Mouse (Mus musculus) layer of hippocampus, adult 9-11 months (tissue): ENCODE data around the gene Eif2s1.

ENCODE experiments used
- DNase-seq: peaks from one replicate; pipeline ENCODE4 v3.0.0; 2022

The Eif2s1 gene

DNA sequence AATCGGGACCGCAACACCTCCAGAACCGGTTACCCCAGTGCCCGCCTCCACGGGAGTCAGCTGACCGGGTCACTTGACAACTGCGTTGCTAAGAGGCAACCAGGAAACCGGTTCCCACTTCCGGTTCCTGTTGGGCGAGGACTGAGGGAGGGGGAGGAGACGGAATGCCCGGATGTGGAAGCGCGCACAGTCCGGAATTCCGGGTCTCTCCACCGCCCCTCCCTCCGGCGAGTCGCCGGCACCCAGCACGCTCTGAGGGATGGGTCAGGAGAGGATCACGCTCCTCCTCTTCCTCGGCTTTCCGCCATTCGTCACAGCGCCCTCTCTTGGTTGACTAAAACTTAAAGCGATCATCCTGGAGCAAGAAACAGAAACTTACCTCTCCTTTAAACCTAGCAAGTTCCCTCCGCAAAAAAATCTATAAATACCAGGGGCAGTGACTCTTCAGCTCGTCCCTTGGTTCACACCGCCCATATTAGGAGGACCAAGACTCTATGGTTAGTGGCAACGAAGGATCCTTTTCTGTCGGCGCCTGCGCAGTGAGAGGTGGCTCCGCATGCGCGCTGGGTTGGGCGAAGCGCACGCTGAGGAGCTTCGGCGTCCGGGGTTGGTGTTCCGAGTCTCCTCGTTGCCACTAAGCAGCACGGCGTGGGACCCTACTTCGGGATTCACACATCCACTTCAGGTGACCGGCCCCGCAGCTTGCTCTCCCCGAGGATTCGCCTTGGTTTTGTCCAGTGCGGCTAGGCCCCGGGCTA is at the start of gene Eif2s1, which contains the start of gene Atp6v1d:
Eif2s1 (plus strand) TSS at position 324 of the 758 bp plus-strand sequence.
Atp6v1d (minus strand) TSS at position 143 of the 758 bp plus-strand sequence.
- peak; percentile 99 for DNase-seq

- DNase-seq = peak; percentile 9
Measured at GRCm38 (mm10) chr12:78814437-78814836, 47.2 kb upstream of the Eif2s1 start.

DNA sequence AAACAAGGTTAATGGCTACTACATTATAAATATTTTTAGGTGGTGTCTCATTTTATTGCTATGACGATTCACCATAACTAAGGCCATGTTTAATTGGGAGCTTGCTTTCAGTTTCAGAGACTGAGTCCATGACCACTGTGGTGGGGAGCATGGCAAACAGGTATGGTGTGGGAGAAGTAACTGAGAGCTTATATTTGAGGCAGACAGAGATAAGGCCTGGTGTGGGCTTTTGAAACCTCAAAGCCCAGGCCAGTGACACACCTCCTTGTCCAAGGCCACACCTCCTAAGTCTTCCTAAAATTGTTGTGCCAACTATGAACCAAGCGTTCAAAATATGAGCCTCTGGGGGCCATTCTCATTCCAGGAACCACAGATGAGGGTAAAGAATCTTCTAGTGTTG is 27.1 kb upstream of the Eif2s1 start:
- DNase-seq = no peak

DNA sequence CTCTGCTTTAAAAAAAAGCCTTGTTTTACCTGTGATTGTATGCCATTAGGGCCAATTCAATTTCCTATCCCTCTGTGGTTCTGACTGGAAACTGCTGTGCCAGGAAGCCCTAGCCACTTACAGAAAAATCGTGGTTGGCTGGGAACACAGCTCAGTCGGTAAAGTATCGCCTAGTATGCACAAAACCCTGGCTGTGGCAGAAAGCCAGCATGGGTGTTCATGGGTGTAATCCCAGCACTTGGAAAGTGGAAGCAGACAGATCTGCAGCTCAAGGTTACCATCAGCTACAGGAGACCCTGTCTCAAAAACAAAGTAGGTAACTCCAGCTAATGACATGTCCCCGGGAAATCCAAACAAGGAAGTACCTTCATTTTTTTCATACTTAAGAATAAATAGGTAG is 21.7 kb upstream of the Eif2s1 start:
- no peak for DNase-seq

DNA sequence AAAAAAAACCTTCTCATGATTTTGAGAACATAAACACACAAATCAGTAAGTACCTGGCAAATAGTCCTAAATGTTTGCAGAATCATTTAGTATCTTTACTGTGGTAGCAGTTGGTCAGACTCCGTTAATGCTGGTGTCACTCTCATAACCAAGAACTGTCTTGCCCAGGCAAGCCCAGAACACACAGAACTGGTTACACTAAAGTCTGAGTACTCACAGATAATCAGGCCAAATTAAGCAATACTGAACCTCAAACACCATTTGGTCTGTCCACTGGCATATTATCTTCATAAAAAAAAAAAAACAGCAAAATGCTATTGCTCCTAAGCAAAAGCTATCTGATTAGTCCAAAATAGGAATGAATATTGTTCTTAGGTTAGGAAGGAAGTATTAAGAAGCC is 19.2 kb upstream of the Eif2s1 start:
- DNase-seq = no peak

GRCm38 (mm10) chr12:78848246-78848645 is 13.4 kb upstream of the Eif2s1 start:
- no peak for DNase-seq

DNA sequence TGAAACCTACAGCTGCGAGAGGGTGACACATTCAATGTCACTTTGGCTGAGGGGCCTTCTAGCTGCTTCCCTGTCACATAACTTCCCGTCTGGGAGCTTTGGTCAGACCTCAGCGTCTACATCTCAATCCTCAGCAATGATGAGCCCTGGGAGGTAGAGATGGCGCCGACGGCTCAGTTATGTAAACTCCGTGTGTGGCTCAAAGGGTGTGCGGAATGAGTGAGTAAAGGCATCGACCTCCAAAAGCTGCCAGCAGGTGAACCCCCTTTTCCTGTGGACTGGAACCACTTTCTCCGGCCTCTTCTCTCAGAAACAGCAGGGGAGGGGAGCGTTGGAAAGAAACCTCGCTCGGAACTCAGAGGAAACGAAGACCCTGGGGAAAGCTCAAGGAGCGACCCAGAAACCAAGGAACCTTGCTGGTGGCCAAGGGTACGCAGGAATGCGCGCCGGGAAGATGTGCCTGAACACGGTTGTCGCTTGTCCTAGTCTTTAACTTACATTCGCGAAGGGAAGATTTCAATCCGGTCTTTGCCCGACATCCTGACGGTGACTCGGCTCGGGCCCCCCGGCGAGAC is 611 bp upstream of the Eif2s1 start:
- no peak for DNase-seq

DNA sequence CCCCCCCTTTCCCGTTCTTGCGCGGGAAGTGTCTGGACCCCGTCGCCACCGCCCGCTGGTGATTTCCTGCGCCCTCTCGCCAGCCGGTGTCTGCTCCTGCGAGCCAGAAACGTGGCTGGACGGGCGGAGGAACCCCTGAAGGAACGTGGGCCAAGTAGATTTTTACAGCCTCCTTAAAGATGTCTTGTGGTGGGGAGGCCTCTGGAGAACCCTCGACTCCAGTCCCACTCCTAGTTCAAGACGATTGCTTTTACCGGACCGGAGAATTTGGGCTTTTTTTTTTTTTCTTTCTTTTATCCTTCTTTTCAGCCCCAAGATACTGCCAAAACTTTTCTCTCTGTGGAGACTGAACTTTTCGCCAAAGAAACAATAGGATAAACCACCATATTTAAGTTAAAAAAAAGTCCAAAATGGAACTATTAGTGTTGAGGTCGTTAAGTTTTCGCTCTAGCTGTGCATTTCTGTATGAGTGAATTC is 673 bp downstream of the Eif2s1 start:
- DNase-seq = no peak

DNA sequence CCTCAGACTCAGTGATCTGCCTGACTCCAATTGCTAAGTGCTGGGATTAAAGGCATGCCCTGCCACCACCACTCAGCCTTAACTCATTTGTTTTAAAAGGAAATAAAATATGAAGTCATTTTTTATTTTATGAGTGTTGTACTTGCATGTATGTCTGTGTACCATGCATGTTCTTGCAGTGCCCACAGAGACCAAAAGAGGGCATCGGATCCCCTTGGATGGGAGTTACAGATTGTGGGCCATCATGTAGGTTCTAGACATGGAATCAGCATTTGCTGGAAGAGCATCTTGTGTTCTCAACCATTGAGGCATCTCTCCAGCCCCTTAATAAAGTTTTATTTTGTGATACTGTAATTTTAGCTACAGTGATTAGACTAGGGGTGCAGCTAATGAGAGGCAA is 3.8 kb downstream of the Eif2s1 start:
- DNase-seq = no peak

- DNase-seq = no peak
Measured at GRCm38 (mm10) chr12:78868115-78868514, 6.5 kb downstream of the Eif2s1 start.

GRCm38 (mm10) chr12:78874581-78874980 is 13.0 kb downstream of the Eif2s1 start:
- DNase-seq = no peak

- no peak for DNase-seq
Measured at GRCm38 (mm10) chr12:78890062-78890461, 28.4 kb downstream of the Eif2s1 start.

GRCm38 (mm10) chr12:78891149-78891548 is 29.5 kb downstream of the Eif2s1 start:
- DNase-seq = no peak

DNA sequence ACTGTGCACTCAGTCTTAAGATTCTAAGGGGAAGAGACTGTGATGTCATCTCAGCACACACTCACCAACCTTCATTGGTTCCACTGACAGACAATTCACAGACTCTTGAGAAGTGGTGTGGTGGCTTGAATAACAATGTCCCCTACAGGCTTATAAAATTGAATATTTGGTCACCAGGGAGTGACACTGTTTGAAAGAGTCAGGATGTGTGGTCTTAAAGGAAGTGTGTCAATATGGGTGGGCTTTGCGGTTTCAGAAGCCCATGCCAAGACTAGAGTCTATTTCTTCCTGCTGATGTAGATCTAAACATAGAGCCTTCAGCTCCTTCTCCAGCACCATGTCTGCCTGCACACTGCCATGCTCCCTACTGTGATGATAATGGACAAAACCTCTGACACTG is 36.2 kb downstream of the Eif2s1 start:
- DNase-seq = no peak

GRCm38 (mm10) chr12:78901467-78901866 is 39.8 kb downstream of the Eif2s1 start:
- no peak for DNase-seq

DNA sequence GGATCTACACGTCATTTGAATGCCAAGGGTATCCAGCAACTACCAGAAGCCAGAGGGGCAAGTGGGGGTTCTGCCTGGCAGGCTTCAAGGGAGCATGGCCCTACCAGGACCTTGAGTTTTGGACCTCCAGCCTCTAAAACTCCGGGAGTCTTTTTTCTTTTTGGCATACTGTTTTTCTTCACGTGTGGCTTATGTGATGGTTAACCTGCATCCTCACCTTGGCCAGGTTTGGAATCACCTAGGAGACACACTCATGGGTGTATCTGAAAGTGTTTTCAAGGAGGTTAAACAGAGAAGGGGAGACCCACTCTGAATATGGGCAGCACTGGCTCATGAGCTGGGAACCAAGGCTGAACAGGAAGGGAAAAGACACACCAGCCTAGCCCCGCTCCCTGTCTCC is 41.7 kb downstream of the Eif2s1 start:
- DNase-seq = no peak

DNA sequence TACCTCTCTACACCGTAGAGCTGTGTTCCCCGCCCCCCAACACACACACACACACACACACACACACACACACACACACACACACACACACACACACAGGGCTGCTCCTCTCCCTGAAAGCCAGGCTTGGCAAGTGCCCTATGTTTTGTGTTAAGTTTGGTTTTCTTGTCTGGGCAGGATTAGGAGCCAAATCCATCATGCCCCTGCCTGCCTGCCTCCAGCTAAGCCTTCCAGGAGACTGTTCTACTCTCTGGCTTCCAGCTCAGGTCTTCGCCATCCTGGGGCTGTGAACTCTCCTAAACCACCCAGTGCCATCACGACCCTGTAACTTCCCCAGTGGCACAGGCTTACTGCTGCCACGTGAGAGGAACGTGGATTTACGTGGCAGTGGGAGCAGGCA is 42.9 kb downstream of the Eif2s1 start:
- DNase-seq = no peak

DNA sequence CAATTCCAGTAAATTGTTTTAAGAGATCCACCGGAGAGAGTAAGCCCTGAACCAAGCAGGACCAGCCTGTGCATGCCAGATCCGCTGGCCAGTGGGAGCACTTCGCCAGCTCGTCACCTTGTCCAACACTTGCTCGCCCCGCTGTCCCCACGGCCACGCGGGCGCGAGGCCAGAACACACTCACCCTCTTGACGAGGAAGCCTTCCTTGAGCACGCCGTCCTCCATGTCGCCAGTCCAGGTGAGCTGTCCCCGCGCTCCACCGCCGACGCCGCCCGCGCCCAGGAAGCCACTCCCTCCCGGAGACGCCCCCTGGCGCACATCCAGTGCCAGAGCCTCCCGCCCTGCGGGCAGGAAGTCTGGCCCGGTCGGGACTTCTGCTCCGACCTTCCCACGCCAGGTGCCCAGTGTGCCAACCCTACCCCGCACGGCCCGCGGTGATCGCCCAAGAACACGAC is 45.1 kb downstream of the Eif2s1 start, which contains the start of gene Plek2:
Plek2 (minus strand) TSS at position 258 of the 456 bp plus-strand sequence.
- no peak for DNase-seq

- DNase-seq = no peak
Measured at GRCm38 (mm10) chr12:78908081-78908605, 46.5 kb downstream of the Eif2s1 start.

DNA sequence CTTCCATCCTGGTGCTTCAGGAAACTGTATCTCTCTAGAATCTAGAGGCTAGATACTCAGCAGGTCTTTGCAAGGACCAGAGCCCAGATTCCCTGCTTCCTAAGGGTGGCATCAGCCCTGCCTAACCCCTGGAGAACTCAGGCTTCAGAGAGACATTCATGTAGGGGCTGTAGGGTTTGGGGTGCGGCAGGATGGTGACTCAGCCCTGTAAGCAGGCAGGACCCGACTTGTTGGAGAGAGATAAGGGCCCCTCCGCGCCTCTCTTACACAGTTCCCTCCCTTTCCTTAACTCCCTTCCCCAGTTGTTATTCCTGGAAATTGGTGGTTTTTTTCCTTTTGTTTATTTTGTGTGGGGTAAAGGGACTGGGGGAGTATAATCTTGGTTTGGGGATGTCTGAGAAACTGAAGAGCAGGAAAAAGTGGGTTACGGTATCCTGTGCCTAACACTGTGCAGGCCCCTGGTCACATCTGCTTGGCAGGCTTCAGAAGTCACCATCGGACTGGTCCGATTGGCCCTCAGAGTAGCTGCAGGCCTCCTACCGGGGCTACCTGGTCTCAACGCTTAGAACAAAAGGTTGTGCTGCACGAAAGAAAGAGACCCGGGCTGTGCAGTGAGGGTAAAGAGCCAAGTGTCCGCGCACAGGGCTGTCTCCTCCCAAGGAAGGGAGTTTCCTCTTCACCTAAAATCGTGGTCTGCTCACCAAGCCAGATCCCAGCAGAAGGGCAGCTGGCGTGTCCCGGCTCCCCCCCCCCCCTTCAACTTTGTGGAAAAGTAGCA is 49.3 kb downstream of the Eif2s1 start:
- DNase-seq = no peak

DNA sequence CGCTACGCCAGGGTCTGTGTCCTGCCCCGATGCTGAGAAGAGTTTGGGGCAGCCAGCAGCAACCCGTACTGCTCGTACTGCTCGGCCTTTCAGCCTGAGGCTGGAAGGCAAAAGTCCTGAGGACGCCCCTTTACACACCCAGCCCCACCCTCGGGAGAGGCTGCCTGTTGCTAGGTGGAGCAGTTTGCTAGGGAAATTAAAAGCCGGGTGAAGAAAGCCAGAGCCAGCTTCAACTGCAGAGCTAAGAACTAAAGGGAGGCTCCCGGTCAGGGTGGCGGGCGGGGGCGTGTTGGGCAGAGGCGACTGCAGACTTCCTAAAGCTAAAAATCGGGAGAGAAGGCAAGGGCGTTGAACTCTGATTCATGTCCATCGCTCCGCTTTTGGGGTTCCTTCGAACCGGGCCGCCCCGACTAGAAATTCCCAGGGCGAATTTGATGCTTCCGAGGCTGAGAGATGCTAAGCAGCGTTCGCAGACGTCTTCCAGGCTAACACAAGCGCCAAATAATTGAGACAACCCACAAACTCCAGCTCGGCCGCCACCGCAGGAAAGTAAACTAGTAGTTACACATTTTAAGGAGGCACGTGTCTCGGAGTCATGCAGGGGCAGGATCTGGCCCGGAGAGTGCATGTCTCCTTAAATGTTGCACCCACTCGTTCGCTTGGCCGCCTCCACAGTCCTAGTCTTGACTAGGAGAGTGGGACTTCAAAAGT is 50.2 kb downstream of the Eif2s1 start:
- no peak for DNase-seq

GRCm38 (mm10) chr12:78914458-78914857 is 52.8 kb downstream of the Eif2s1 start:
- no peak for DNase-seq

DNA sequence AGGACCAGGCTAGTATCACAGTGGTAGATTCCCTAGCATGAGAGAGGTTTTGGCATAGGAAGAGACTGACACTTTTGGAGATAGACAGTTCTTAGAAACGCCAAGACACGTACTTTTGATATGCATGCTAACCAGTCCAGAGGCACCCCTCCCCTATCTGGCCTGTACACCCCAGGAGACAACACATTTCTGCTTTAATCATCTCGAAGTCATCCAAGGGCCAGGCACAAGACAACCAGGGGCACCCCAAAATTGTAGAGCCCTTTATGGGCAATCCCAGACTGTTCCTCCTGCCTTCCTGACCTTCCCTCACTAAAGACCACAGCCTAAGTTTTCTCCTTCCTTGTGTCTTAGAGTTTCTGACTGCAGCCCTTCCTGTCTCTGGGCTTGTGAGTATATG is 53.9 kb downstream of the Eif2s1 start:
- DNase-seq = no peak
